Mouse (Mus musculus) megakaryocyte, embryonic 14.5 days (primary cell): ENCODE measurements around the gene Als2.

Experiments
- FLI1 ChIP-seq: IDR thresholded peaks from 2 replicates; pipeline ENCODE4 v1.6.1; 2012; ENCODE audit warnings: low read length, inconsistent platforms, mixed read lengths
- GATA1 ChIP-seq: IDR thresholded peaks from 3 replicates; pipeline ENCODE4 v1.6.1; 2012; ENCODE audit warnings: mixed read lengths, low read length, inconsistent platforms, borderline replicate concordance

DNA sequence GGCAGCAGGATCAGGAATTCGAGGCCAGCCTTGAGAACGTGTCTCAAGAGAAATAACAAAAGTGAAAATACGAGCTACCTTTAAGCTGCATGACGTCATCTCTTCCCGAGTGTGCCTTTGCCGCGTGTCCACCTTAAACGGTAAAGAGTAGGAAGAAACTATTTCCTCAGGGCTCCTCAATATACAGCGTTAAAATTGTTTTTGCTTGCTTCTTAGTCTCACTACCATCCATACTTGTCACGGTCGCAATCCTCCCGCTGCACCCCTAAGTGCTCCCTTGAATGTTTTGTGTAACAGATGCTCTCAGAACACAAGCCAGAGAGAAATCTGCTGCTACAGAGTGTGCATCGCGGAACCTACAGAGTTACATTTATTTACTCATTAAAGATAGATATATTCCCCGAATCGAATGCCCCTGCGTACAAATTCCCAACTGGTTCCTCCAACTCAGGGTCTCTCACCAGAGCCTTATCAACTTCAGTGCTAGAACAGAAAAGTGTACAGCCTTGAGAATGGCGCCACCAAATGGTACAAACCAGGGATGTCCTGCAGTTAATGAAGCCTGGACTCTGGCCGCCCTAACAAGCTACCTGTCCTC, 682 bp upstream of the Als2 start:
- no peak for TF ChIP-seq FLI1
- TF ChIP-seq GATA1, result no peak
